Mouse (Mus musculus) kidney, adult 2 months (tissue): ENCODE measurements around the gene 4930595D18Rik.

Source experiments
- CTCF ChIP-seq: fragments of 200-500 bp; conservative IDR thresholded peaks from 2 replicates; pipeline ENCODE4 v1.5.1; 2011; ENCODE audit warnings: low read depth, mild to moderate bottlenecking, control low read depth, low read length, moderate library complexity, mixed read lengths; ENCODE audit not compliant: insufficient read depth, insufficient read length
- POLR2A ChIP-seq: fragments of 200-500 bp; IDR thresholded peaks from one replicate; pipeline ENCODE4 v1.6.1; 2011; ENCODE audit warnings: low read depth, low read length, control low read depth

- no peak for TF ChIP-seq CTCF
- TF ChIP-seq POLR2A: no peak
Measured at GRCm38 (mm10) chr12:111134791-111135733, 49.2 kb downstream of the 4930595D18Rik start.
